Mouse (Mus musculus) testis, postnatal 10 days (tissue): ENCODE measurements around the gene Rbks.
"Not testable (repeated sequence)": the region's sequence is repeated elsewhere in the genome, so short reads cannot be mapped to it uniquely, and the experiment has no call there.

Experiments
- DNase-seq: peaks from one replicate; pipeline ENCODE4 v3.0.0; 2021; ENCODE audit warnings: low spot score

Gene Rbks

GRCm38 (mm10) chr5:31678000-31678399 lies 19.4 kb downstream of the Rbks start:
- DNase-seq: no peak

- DNase-seq: no peak
Observed at GRCm38 (mm10) chr5:31673431-31673830, 24.0 kb downstream of the Rbks start.

- no peak for DNase-seq
Observed at GRCm38 (mm10) chr5:31671137-31671536, 26.3 kb downstream of the Rbks start.

- no peak for DNase-seq
Observed at GRCm38 (mm10) chr5:31669984-31670383, 27.4 kb downstream of the Rbks start.

GRCm38 (mm10) chr5:31668325-31668968 lies 29.0 kb downstream of the Rbks start:
- DNase-seq: no peak

GRCm38 (mm10) chr5:31666176-31666575 lies 31.3 kb downstream of the Rbks start:
- DNase-seq: no peak

GRCm38 (mm10) chr5:31655688-31656190 lies 41.7 kb downstream of the Rbks start:
- no peak for DNase-seq

- no peak for DNase-seq
Observed at GRCm38 (mm10) chr5:31650518-31651288, 46.7 kb downstream of the Rbks start.

GRCm38 (mm10) chr5:31647327-31647726 lies 50.1 kb downstream of the Rbks start:
- no peak for DNase-seq

GRCm38 (mm10) chr5:31646574-31646973 lies 50.9 kb downstream of the Rbks start:
- DNase-seq: no peak

- no peak for DNase-seq
Observed at GRCm38 (mm10) chr5:31645798-31646197, 51.6 kb downstream of the Rbks start.

GRCm38 (mm10) chr5:31644847-31645246 lies 52.6 kb downstream of the Rbks start:
- no peak for DNase-seq

GRCm38 (mm10) chr5:31644272-31644671 lies 53.2 kb downstream of the Rbks start:
- DNase-seq: no peak

- no peak for DNase-seq
Observed at GRCm38 (mm10) chr5:31642300-31642699, 55.1 kb downstream of the Rbks start.

- DNase-seq: no peak
Observed at GRCm38 (mm10) chr5:31640542-31640941, 56.9 kb downstream of the Rbks start.

- no peak for DNase-seq
Observed at GRCm38 (mm10) chr5:31636636-31637253, 60.7 kb downstream of the Rbks start.

GRCm38 (mm10) chr5:31634679-31635078 lies 62.7 kb downstream of the Rbks start:
- DNase-seq: no peak

GRCm38 (mm10) chr5:31634161-31634560 lies 63.3 kb downstream of the Rbks start:
- DNase-seq: no peak

GRCm38 (mm10) chr5:31631169-31631568 lies 66.3 kb downstream of the Rbks start:
- not testable (repeated sequence) for DNase-seq

GRCm38 (mm10) chr5:31630064-31630463 lies 67.4 kb downstream of the Rbks start:
- peak; percentile 52 for DNase-seq

- DNase-seq: no peak
Observed at GRCm38 (mm10) chr5:31628555-31628954, 68.9 kb downstream of the Rbks start.

- no peak for DNase-seq
Observed at GRCm38 (mm10) chr5:31627562-31628526, 69.6 kb downstream of the Rbks start.
